Mouse (Mus musculus) granulocyte monocyte progenitor cell, adult 5-6 weeks (primary cell): Measurements from ENCODE around the gene Zfp994. TPM values are rescaled to one million over a fixed set of nuclear protein-coding genes. Genes with fewer than 3 reads are reported as not detected.
"Not testable (repeated sequence)": the region's sequence is repeated elsewhere in the genome, so short reads cannot be mapped to it uniquely, and the experiment has no call there.

ENCODE experiments used
- ATAC-seq: replicated peaks from 2 replicates; pipeline ENCODE4 v1.8.0; 2016; ENCODE audit warnings: mild to moderate bottlenecking, moderate TSS enrichment, inconsistent platforms; ENCODE audit not compliant: poor library complexity, severe bottlenecking
- total RNA-seq, 2 experiments: library from RNA; stranded (forward) in 1 of 2; stranded (reverse) in 1 of 2; fragments of 200-712, 200-1000 nt in 1 of 2; fragments of >200 nt in 1 of 2; fragmentation: Nextera tagmentation in 1 of 2; gene quantifications; 2 replicates each; pipeline ENCODE4 v1.2.3; 2014 to 2017

Gene Zfp994
- total RNA-seq (2014; fragmentation: Nextera tagmentation) = 6.1 and 11.1 TPM in 2 replicates
- 5.1 and 9.7 TPM in 2 replicates for total RNA-seq (2017)

GRCm38 (mm10) chr17:22225422-22226012 lies at the start of gene Zfp994:
Gene Zfp994 (minus strand): TSS chr17:22225616.
- peak; percentile 100 for ATAC-seq

GRCm38 (mm10) chr17:22230701-22231100 lies 5.3 kb upstream of the Zfp994 start:
- ATAC-seq = not testable (repeated sequence)

- peak; percentile 36 for ATAC-seq
Measured at GRCm38 (mm10) chr17:22225015-22225414, 401 bp downstream of the Zfp994 start.

- peak; percentile 96 for ATAC-seq
Measured at GRCm38 (mm10) chr17:22165722-22166294, 59.6 kb downstream of the Zfp994 start, which contains the start of gene Zfp947. Gene Zfp947 (minus strand): TSS chr17:22166190.

GRCm38 (mm10) chr17:22165304-22165703 lies 60.1 kb downstream of the Zfp994 start:
- peak; percentile 39; the same call in 1 of the 2 replicates for ATAC-seq

GRCm38 (mm10) chr17:22153951-22154350 lies 71.5 kb downstream of the Zfp994 start:
- ATAC-seq = not testable (repeated sequence)

Other genes with a start within 250 kb of the Zfp994 start
- 3.7 and 4.5 TPM in 2 replicates for gene Zfp947, start 59.4 kb downstream of the Zfp994 start, total RNA-seq (2014; fragmentation: Nextera tagmentation)
- gene Zfp947, start 59.4 kb downstream of the Zfp994 start, total RNA-seq (2017) = 3.4 and 4.9 TPM in 2 replicates
- 16.0 and 19.6 TPM in 2 replicates for gene CT030661.1, start 89.2 kb upstream of the Zfp994 start, total RNA-seq (2014; fragmentation: Nextera tagmentation)
- gene CT030661.1, start 89.2 kb upstream of the Zfp994 start, total RNA-seq (2017) = 23.0 and 26.6 TPM in 2 replicates
- 10.9 and 17.8 TPM in 2 replicates for gene Zfp944, start 135.8 kb upstream of the Zfp994 start, total RNA-seq (2014; fragmentation: Nextera tagmentation)
- gene Zfp944, start 135.8 kb upstream of the Zfp994 start, total RNA-seq (2017) = 13.1 and 13.5 TPM in 2 replicates
- 3.1 and 15.2 TPM in 2 replicates for gene Zfp758, start 135.8 kb upstream of the Zfp994 start, total RNA-seq (2014; fragmentation: Nextera tagmentation)
- gene Zfp758, start 135.8 kb upstream of the Zfp994 start, total RNA-seq (2017) = 9.9 and 17.9 TPM in 2 replicates
- gene Zfp946, start 198.6 kb upstream of the Zfp994 start, total RNA-seq (2014; fragmentation: Nextera tagmentation) = 10.1 and 10.2 TPM in 2 replicates
- gene Zfp946, start 198.6 kb upstream of the Zfp994 start, total RNA-seq (2017) = 3.2 and 8.2 TPM in 2 replicates